Mouse (Mus musculus) liver, adult 2 months (tissue): ENCODE measurements at regions not wholly inside any gene's neighbourhood (a gene's known extent, or its start where the extent isn't known, plus 50 kb on each side); places are given as distances from the start of the nearest gene placed in this dataset.

ENCODE experiments used
- DNase-seq: peaks from one replicate; pipeline ENCODE4 v3.0.0-alpha.2; 2011; ENCODE audit warnings: low read depth, low spot score; ENCODE audit errors: extremely low read depth
- H3K27ac ChIP-seq: fragments of 200-500 bp; replicated peaks from 2 replicates; pipeline ENCODE4 v1.5.1; 2012; ENCODE audit warnings: low read depth, mild to moderate bottlenecking, control low read depth, inconsistent platforms, low read length; ENCODE audit not compliant: insufficient read depth
- H3K27me3 ChIP-seq: fragments of 200-500 bp; 2 replicates; pipeline ENCODE4 v1.6.1; 2012; ENCODE audit warnings: mild to moderate bottlenecking, moderate library complexity, low read length, inconsistent platforms; ENCODE audit not compliant: control insufficient read depth, insufficient read depth
- H3K36me3 ChIP-seq: fragments of 200-500 bp; 2 replicates; pipeline ENCODE4 v1.6.1; 2012; ENCODE audit warnings: low read length, inconsistent platforms; ENCODE audit not compliant: control insufficient read depth, insufficient read depth
- H3K4me1 ChIP-seq: fragments of 200-500 bp; 2 replicates; pipeline ENCODE4 v1.6.1; 2011; ENCODE audit warnings: low read length; ENCODE audit not compliant: control insufficient read depth, insufficient read depth
- H3K4me3 ChIP-seq: fragments of 200-500 bp; 2 replicates; pipeline ENCODE4 v1.5.1; 2011; ENCODE audit warnings: low read depth, mild to moderate bottlenecking, control low read depth, low read length, moderate library complexity; ENCODE audit not compliant: insufficient read depth
- H3K79me2 ChIP-seq: fragments of 200-500 bp; 2 replicates; pipeline ENCODE4 v1.6.1; 2012; ENCODE audit warnings: inconsistent platforms, mild to moderate bottlenecking, low read length, moderate library complexity; ENCODE audit not compliant: control insufficient read depth, insufficient read depth
- H3K9ac ChIP-seq: fragments of 200-500 bp; 2 replicates; pipeline ENCODE4 v1.6.1; 2012; ENCODE audit warnings: low read depth, mild to moderate bottlenecking, control low read depth, inconsistent platforms, low read length
- CTCF ChIP-seq: fragments of 200-500 bp; IDR thresholded peaks from 2 replicates; pipeline ENCODE4 v1.5.1; 2011; ENCODE audit warnings: low read depth, low read length, control low read depth
- POLR2A ChIP-seq: fragments of 200-500 bp; IDR thresholded peaks from 2 replicates; pipeline ENCODE4 v1.6.1; 2011; ENCODE audit warnings: low read length, control low read depth; ENCODE audit not compliant: insufficient read depth; ENCODE audit errors: extremely low read depth
- WGBS: fragments of 180-500 bp; shearing (Covaris S2); methylation state at CpG from one replicate; pipeline ENCODE4 v1.1.7; 2018; 5-methylcytosine and 5-hydroxymethylcytosine counted together

- no peak overlapping the region for H3K27ac ChIP-seq
- no peak overlapping the region for H3K4me3 ChIP-seq
- DNase-seq, result no peak
- H3K27me3 ChIP-seq, result no peaks in the 10 kb centered on the region
- H3K4me1 ChIP-seq, result peaks cover 4% of the 10 kb centered on the region
- no peaks in the 10 kb centered on the region for H3K79me2 ChIP-seq
- 78% methylated on average over 2 of the region's 2 CpGs for WGBS
- H3K9ac ChIP-seq, result no peak overlapping the region
- no peak for TF ChIP-seq POLR2A
- TF ChIP-seq CTCF, result no peak
- no peaks in the 10 kb centered on the region for H3K36me3 ChIP-seq
These were observed 313.2 kb upstream of the Dpyd start for GRCm38 (mm10) chr3:118248768-118249167.

GRCm38 (mm10) chr3:118275917-118276316 is 286.0 kb upstream of the Dpyd start:
- DNase-seq, result peak; percentile 90
- no peaks in the 10 kb centered on the region for H3K36me3 ChIP-seq
- no peaks in the 10 kb centered on the region for H3K27me3 ChIP-seq
- no peaks in the 10 kb centered on the region for H3K79me2 ChIP-seq
- H3K27ac ChIP-seq, result no peak overlapping the region
- H3K9ac ChIP-seq, result no peak overlapping the region
- H3K4me1 ChIP-seq, result peaks cover 2% of the 10 kb centered on the region; the same call in 1 of the 2 replicates
- no peak overlapping the region for H3K4me3 ChIP-seq
- TF ChIP-seq CTCF (no peak), POLR2A (no peak)

GRCm38 (mm10) chr3:118278274-118278673 is 283.7 kb upstream of the Dpyd start:
- H3K79me2 ChIP-seq, result no peaks in the 10 kb centered on the region
- H3K27ac ChIP-seq, result no peak overlapping the region
- no peak overlapping the region for H3K4me3 ChIP-seq
- H3K27me3 ChIP-seq, result no peaks in the 10 kb centered on the region
- 76% methylated on average over 5 of the region's 5 CpGs for WGBS
- no peaks in the 10 kb centered on the region for H3K36me3 ChIP-seq
- TF ChIP-seq CTCF (no peak), POLR2A (no peak)
- H3K4me1 ChIP-seq, result peaks cover 2% of the 10 kb centered on the region; the same call in 1 of the 2 replicates
- no peak overlapping the region for H3K9ac ChIP-seq
- no peak for DNase-seq

GRCm38 (mm10) chr3:118286946-118287345 is 275.0 kb upstream of the Dpyd start:
- no peaks in the 10 kb centered on the region for H3K36me3 ChIP-seq
- no peak overlapping the region for H3K9ac ChIP-seq
- H3K27ac ChIP-seq, result no peak overlapping the region
- H3K4me1 ChIP-seq, result no peaks in the 10 kb centered on the region
- H3K27me3 ChIP-seq, result no peaks in the 10 kb centered on the region
- TF ChIP-seq CTCF, result no peak
- TF ChIP-seq POLR2A, result no peak
- no peaks in the 10 kb centered on the region for H3K79me2 ChIP-seq
- DNase-seq, result peak; percentile 35
- 55% methylated on average over 3 of the region's 3 CpGs for WGBS
- no peak overlapping the region for H3K4me3 ChIP-seq

- peak; percentile 3 for DNase-seq
- H3K9ac ChIP-seq, result no peak overlapping the region
- no peak for TF ChIP-seq POLR2A
- H3K79me2 ChIP-seq, result no peaks in the 10 kb centered on the region
- 62% methylated on average over 5 of the region's 5 CpGs for WGBS
- H3K27ac ChIP-seq, result no peak overlapping the region
- H3K4me1 ChIP-seq, result no peaks in the 10 kb centered on the region
- no peak overlapping the region for H3K4me3 ChIP-seq
- no peaks in the 10 kb centered on the region for H3K27me3 ChIP-seq
- no peaks in the 10 kb centered on the region for H3K36me3 ChIP-seq
These were observed 236.8 kb upstream of the Dpyd start for GRCm38 (mm10) chr3:118325111-118325510.

GRCm38 (mm10) chr3:118328237-118328636 is 233.7 kb upstream of the Dpyd start:
- no peak for TF ChIP-seq POLR2A
- no peak for TF ChIP-seq CTCF
- H3K9ac ChIP-seq, result no peak overlapping the region

GRCm38 (mm10) chr3:118329132-118329674 is 232.7 kb upstream of the Dpyd start:
- H3K79me2 ChIP-seq, result no peaks in the 10 kb centered on the region
- no peaks in the 10 kb centered on the region for H3K4me1 ChIP-seq
- no peaks in the 10 kb centered on the region for H3K27me3 ChIP-seq
- no peak for TF ChIP-seq CTCF
- no peak for TF ChIP-seq POLR2A
- H3K4me3 ChIP-seq, result no peak overlapping the region
- no peak overlapping the region for H3K9ac ChIP-seq
- no peak for DNase-seq
- no peaks in the 10 kb centered on the region for H3K36me3 ChIP-seq
- H3K27ac ChIP-seq, result no peak overlapping the region
- WGBS, result 78% methylated on average over 5 of the region's 5 CpGs

More at GRCm38 (mm10) chr3:118328237-118328636, 233.7 kb upstream of the Dpyd start:
- DNase-seq, result no peak
- 84% methylated on average over 2 of the region's 2 CpGs for WGBS
- Histone ChIP-seq H3K4me1 (no peaks in the 10 kb centered on the region), H3K4me3 (no peak overlapping the region), H3K27ac (no peak overlapping the region), H3K79me2 (no peaks in the 10 kb centered on the region), H3K27me3 (no peaks in the 10 kb centered on the region), H3K36me3 (no peaks in the 10 kb centered on the region)
